Mouse (Mus musculus) liver, embryonic 14.5 days (tissue): Measurements from ENCODE around the gene 4930558K02Rik. TPM values are rescaled to one million over a fixed set of nuclear protein-coding genes. Genes with fewer than 3 reads are reported as not detected.

Experiments
- ATAC-seq: fragments of 200-750 bp; cut with Nextera tagmentation; 2 replicates; pipeline ENCODE4 v1.8.0; 2017; ENCODE audit warnings: moderate number of reproducible peaks, mild to moderate bottlenecking, moderate library complexity; ENCODE audit not compliant: insufficient read depth
- DNase-seq, 3 experiments: peaks; one replicate each; pipeline ENCODE4 v3.0.0-alpha.2; 2012 to 2013; ENCODE audit warnings: low read depth in 3 of 3, low spot score in 3 of 3
- H3K27ac ChIP-seq: fragments of 300-500 bp; sonication (generic); 2 replicates; pipeline ENCODE4 v1.5.1; 2014; ENCODE audit warnings: moderate library complexity, mild to moderate bottlenecking, control low read depth, inconsistent platforms
- H3K27me3 ChIP-seq: fragments of 300-500 bp; sonication (generic); 2 replicates; pipeline ENCODE4 v1.6.1; 2014; ENCODE audit warnings: mild to moderate bottlenecking, low read length, moderate library complexity; ENCODE audit not compliant: control insufficient read depth, insufficient read depth
- H3K36me3 ChIP-seq: fragments of 300-500 bp; sonication (generic); replicated peaks from 2 replicates; pipeline ENCODE4 v1.6.1; 2014; ENCODE audit warnings: low read depth; ENCODE audit not compliant: control insufficient read depth, insufficient read depth
- H3K4me1 ChIP-seq, 2 experiments: fragments of 200-500 bp in 1 of 2; fragments of 300-500 bp in 1 of 2; sonication (generic) in 1 of 2; replicated peaks; 2 replicates each; pipeline ENCODE4 v1.6.1; 2012 to 2014; ENCODE audit warnings: antibody characterized with exemption in 1 of 2, inconsistent platforms in 1 of 2, low read length in 1 of 2; ENCODE audit not compliant: control insufficient read depth in 2 of 2, insufficient read depth in 2 of 2
- H3K4me2 ChIP-seq: fragments of 300-500 bp; sonication (generic); 2 replicates; pipeline ENCODE4 v1.6.1; 2014; ENCODE audit warnings: low read depth, mild to moderate bottlenecking, control low read depth, moderate library complexity
- H3K4me3 ChIP-seq, 2 experiments: fragments of 200-500 bp in 1 of 2; fragments of 300-500 bp in 1 of 2; sonication (generic) in 1 of 2; 2 replicates each; pipeline ENCODE4 v1.5.1; 2012 to 2014; ENCODE audit warnings: low read depth in 2 of 2, low read length in 2 of 2, mild to moderate bottlenecking in 2 of 2, control low read depth in 1 of 2, inconsistent platforms in 1 of 2, moderate library complexity in 1 of 2; ENCODE audit not compliant: insufficient read depth in 1 of 2
- H3K9ac ChIP-seq: fragments of 300-500 bp; sonication (generic); replicated peaks from 2 replicates; pipeline ENCODE4 v1.6.1; 2014; ENCODE audit warnings: mild to moderate bottlenecking, control low read depth, moderate library complexity
- H3K9me3 ChIP-seq: fragments of 300-500 bp; sonication (generic); 2 replicates; pipeline ENCODE4 v1.6.1; 2016; ENCODE audit warnings: low read length, mixed read lengths; ENCODE audit not compliant: control insufficient read depth
- CTCF ChIP-seq: IDR thresholded peaks from 2 replicates; pipeline ENCODE4 v1.5.1; 2016; ENCODE audit warnings: antibody characterized with exemption, low read depth, control low read depth
- EP300 ChIP-seq: IDR thresholded peaks from 2 replicates; pipeline ENCODE4 v1.6.1; 2016; ENCODE audit warnings: antibody characterized with exemption, low read depth
- WGBS: fragments of 180-500 bp; shearing (Covaris S2); extraction: QIAGEN DNeasy Blood & Tissue Kit; methylation state at CpG from one replicate; pipeline ENCODE4 v1.1.7; 2014; ENCODE audit not compliant: insufficient replicate concordance; 5-methylcytosine and 5-hydroxymethylcytosine counted together
- polyA plus RNA-seq, 2 experiments: library from polyadenylated mRNA; depleted of rRNA in 1 of 2; stranded (reverse) in 1 of 2; unstranded in 1 of 2; fragments of >200 nt; fragmentation: Nextera tagmentation in 1 of 2; extraction: Ambion mirVana in 1 of 2; gene quantifications; 2 replicates each; pipeline versions ENCODE4 v1.2.1 to v1.2.3; 2012 to 2014

Gene 4930558K02Rik
- polyA plus RNA-seq, 2 experiments, result not detected

DNA sequence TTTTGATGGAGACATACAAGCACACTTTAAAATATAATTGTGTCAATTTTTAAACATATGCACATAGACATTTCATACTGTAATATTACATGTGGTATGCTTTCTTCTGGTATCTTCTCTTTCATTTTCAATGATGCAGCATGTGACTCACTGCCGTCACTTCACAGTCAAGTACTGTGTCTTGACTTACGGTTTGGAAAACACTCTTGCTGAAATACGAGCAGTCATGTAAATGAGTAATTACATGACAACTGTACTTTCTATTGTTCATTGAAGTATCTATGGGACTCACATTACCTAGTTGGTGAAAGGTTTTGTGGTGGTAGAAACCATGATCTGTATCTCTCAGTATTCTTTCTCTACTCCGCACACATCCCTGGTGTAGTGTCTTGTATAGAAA lies 72.3 kb downstream of the 4930558K02Rik start:
- H3K27ac ChIP-seq, result no peak overlapping the region
- no peaks in the 10 kb centered on the region for H3K36me3 ChIP-seq
- H3K9me3 ChIP-seq, result no peaks in the 10 kb centered on the region
- H3K27me3 ChIP-seq, result no peaks in the 10 kb centered on the region
- ATAC-seq (no peak), DNase-seq (no peak)
- TF ChIP-seq EP300, result no peak
- TF ChIP-seq CTCF, result no peak
- WGBS, result 75% methylated on average over 4 of the region's 4 CpGs
- H3K4me1 ChIP-seq, result peaks cover 0 to 2% of the 10 kb centered on the region in 2 experiments; a peak in 2 of 4 replicates
- H3K9ac ChIP-seq, result no peak overlapping the region
- no peak overlapping the region for H3K4me2 ChIP-seq
- H3K4me3 ChIP-seq, result no peak overlapping the region

DNA sequence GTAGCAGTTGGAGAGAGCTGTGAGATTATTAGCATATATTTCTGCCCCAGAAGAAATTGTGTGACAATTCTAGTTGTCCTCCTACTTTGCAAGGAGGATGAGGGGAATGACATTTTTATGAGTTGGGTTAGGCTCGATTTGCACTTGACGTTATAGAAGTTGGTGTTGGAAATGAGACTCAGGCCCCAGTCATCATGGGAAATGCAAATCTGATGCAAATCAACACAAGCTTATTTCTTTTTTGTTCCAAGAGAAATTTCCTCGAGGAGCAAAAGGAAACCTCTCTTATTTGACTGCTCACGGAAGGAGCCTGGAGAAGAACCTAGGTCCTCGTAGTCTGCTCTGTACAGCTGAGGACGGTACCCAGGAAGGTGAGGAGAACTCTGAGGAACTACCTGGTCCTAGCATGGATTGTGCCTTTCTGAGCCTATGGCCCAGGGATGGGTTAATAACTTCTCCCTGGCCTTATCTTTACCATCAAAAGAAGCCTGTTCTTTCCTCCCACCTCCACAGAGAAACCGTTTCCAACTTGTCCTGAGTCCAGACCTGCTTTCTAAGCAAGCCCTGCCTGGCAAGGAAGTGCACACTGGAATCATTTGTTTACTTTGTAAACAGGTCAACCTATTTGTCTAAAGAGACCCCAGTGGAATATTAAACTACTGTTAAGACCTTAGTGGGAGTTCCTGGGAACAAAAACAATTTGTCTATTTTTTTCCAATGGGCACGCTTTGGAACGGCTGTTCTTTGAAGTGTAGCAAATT lies 76.6 kb downstream of the 4930558K02Rik start:
- TF ChIP-seq CTCF, result no peak
- TF ChIP-seq EP300, result no peak
- H3K27ac ChIP-seq, result no peak overlapping the region
- WGBS, result 63% methylated on average over 9 of the region's 9 CpGs

DNA sequence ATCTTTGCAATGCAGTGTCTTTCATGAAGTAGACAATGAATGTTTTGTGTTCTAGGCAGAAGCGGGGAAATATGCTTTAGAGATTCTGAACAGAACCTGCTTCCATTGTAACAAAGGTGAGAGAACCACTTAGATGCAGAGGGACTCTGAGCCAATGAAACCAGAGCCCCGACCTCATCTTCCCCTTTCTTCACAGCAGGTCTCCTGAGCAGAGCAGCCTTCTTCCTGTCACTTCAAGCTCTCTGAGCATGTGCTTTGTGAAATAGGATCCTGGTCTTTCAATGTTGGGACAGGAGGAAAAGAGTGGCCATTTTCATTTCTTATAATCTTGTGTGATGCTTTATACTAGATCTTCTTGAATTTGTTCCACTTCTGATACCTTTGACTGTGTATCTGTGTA lies 79.3 kb downstream of the 4930558K02Rik start:
- Histone ChIP-seq H3K36me3 (no peaks in the 10 kb centered on the region), H3K27ac (no peak overlapping the region), H3K27me3 (no peaks in the 10 kb centered on the region), H3K9ac (no peak overlapping the region), H3K4me1 (peaks cover 11 to 20% of the 10 kb centered on the region in 2 experiments), H3K4me3 (no peak overlapping the region), H3K4me2 (no peak overlapping the region), H3K9me3 (no peaks in the 10 kb centered on the region)
- ATAC-seq (no peak), DNase-seq (no peak)
- no peak for TF ChIP-seq CTCF
- no peak for TF ChIP-seq EP300
- 42% methylated on average over 2 of the region's 2 CpGs for WGBS

More for the DNA sequence above, 76.6 kb downstream of the 4930558K02Rik start:
- ATAC-seq, result no peak
- Histone ChIP-seq H3K27me3 (no peaks in the 10 kb centered on the region), H3K4me3 (no peak overlapping the region), H3K4me1 (peaks cover 0 to 4% of the 10 kb centered on the region in 2 experiments; a peak in 2 of 4 replicates), H3K9me3 (no peaks in the 10 kb centered on the region), H3K4me2 (no peak overlapping the region), H3K36me3 (no peaks in the 10 kb centered on the region), H3K9ac (no peak overlapping the region)
- DNase-seq, result no peak

DNA sequence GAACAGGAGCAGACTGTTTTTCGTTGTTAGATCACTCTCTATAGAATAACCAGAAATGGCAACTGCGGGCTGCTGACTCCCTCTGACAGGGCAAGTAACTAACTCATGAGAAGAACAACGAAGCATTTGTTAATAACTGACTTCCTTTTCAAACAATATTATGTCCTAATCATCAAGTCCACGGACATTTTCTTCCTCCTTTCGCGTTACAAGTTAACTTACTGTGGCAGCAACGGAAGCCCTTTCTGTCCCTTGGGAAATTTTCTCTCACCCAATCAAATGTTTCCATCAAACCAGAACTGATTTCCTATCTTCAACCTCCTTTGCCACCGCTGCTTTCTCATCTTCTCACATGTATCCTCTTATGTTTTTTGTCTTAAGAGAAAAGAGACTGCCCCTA lies 82.2 kb downstream of the 4930558K02Rik start:
- Histone ChIP-seq H3K27me3 (no peaks in the 10 kb centered on the region), H3K36me3 (no peaks in the 10 kb centered on the region), H3K27ac (no peak overlapping the region), H3K9me3 (no peaks in the 10 kb centered on the region), H3K9ac (no peak overlapping the region), H3K4me2 (no peak overlapping the region), H3K4me3 (no peak overlapping the region), H3K4me1 (peaks cover 39% of the 10 kb centered on the region in 2 experiments)
- DNase-seq, result no peak
- WGBS, result 62% methylated on average over 8 of the region's 8 CpGs
- ATAC-seq, result no peak
- TF ChIP-seq EP300 (no peak), CTCF (no peak)

DNA sequence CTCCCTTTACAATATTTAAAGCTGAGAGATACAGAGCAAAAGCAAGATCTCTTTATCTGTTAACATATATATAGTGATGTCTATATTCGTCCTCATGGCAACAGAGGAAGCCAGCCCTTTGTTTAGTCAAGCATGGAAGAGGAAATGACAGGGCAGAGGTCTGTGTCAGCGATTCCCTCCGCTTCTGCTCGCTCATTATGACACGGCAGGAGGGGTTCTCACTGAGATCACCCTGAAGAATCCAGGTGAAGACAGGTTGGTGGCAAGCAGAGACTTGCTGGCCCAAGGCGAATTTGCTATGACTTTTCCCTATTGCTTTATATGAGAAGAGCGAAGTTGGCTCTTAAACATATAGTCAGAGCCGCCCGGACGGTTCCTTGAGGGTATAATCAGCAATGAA lies 83.3 kb downstream of the 4930558K02Rik start:
- no peak for DNase-seq
- Histone ChIP-seq H3K4me3 (no peak overlapping the region), H3K27ac (peak overlapping the region; percentile 99), H3K4me2 (no peak overlapping the region), H3K36me3 (no peaks in the 10 kb centered on the region), H3K9ac (no peak overlapping the region; the same call in 1 of the 2 replicates), H3K4me1 (peaks cover 39% of the 10 kb centered on the region in 2 experiments), H3K9me3 (no peaks in the 10 kb centered on the region), H3K27me3 (no peaks in the 10 kb centered on the region)
- 49% methylated on average over 10 of the region's 10 CpGs for WGBS
- TF ChIP-seq CTCF (no peak), EP300 (no peak)
- no peak for ATAC-seq
